ENCODE assay signal across 24 mouse cellular contexts in genomic region chr5:4594562-4594961, GRCm38 (mm10).
DNase-seq lines count a peak whose midpoint lies in the region; ATAC-seq and TF ChIP-seq lines count a peak whose summit lies in the region.
"Had no signal": no experiment of that assay in that cellular context is flagged by ENCODE, and none has a peak within 500 bp of the region (broad histone marks: within the 10 kb centered on the region; RNA-seq: fewer than 3 reads in every experiment).

No protein-coding gene starts in this region.

- no peak overlapping the region for H3K9ac ChIP-seq in liver, adult 2 months (ENCODE audit: low read depth, low read length)
- no peak overlapping the region for H3K9ac ChIP-seq in liver, embryonic 11.5 days (ENCODE audit: low read depth, low read length)
- H3K9ac ChIP-seq in lung, postnatal 0 days (replicated peaks; ENCODE audit: low read depth) = no peak overlapping the region
- no peak overlapping the region for H3K9ac ChIP-seq in midbrain, embryonic 15.5 days
- H3K9ac ChIP-seq: embryonic facial prominence, embryonic 13.5 days; forebrain, embryonic 13.5 days; heart, embryonic 12.5 days; heart, embryonic 15.5 days; hindbrain, embryonic 13.5 days had no signal

- H3K27me3 ChIP-seq in liver, adult 2 months (ENCODE audit: control insufficient read depth, insufficient read depth, low read length) = no peaks in the 10 kb centered on the region
- H3K27me3 ChIP-seq in liver, embryonic 11.5 days (replicated peaks; ENCODE audit: control insufficient read depth, insufficient read depth, low read length) = no peaks in the 10 kb centered on the region
- H3K27me3 ChIP-seq in lung, postnatal 0 days (replicated peaks; ENCODE audit: insufficient read depth, low read length) = no peaks in the 10 kb centered on the region
- no peaks in the 10 kb centered on the region for H3K27me3 ChIP-seq in midbrain, embryonic 15.5 days (replicated peaks)
- H3K27me3 ChIP-seq: embryonic facial prominence, embryonic 13.5 days; forebrain, embryonic 13.5 days; heart, embryonic 12.5 days; heart, embryonic 15.5 days; hindbrain, embryonic 13.5 days had no signal

- 25% methylated on average over 2 of the region's 2 CpGs for WGBS in liver, adult 2 months
- WGBS in liver, embryonic 11.5 days = 79% methylated on average over 2 of the region's 2 CpGs
- 64% methylated on average over 2 of the region's 2 CpGs for WGBS in lung, postnatal 0 days
- 89% methylated on average over 2 of the region's 2 CpGs for WGBS in midbrain, embryonic 15.5 days

- peak; percentile 88 for DNase-seq in liver, adult 2 months (ENCODE audit: extremely low read depth, low read depth, low spot score)
- DNase-seq in liver, embryonic 11.5 days (ENCODE audit: low spot score) = no peak
- DNase-seq in lung, postnatal 0 days (ENCODE audit: low spot score) = no peak
- no peak for DNase-seq in lung, postnatal 14 days
- peak; percentile 65 for DNase-seq in gonadal fat pad, adult 2 months (ENCODE audit: low read depth)
- DNase-seq: cerebellum, adult 11-12 months; cerebellum, adult 8-10 months; cerebellum, postnatal 10 days; cerebellum, postnatal 36 days; gastrocnemius, adult 2 months; gastrocnemius, postnatal 14 days had no signal

- TF ChIP-seq EP300 in lung, postnatal 0 days (IDR thresholded peaks at IDR 0.05) = no peak

- TF ChIP-seq CTCF in liver, adult 2 months (IDR thresholded peaks at IDR 0.05; ENCODE audit: low read depth, low read length) = no peak
- no peak for TF ChIP-seq CTCF in lung, postnatal 0 days (IDR thresholded peaks at IDR 0.05)

- ATAC-seq in liver, embryonic 11.5 days (replicated peaks; ENCODE audit: low FRiP score) = no peak
- peak; percentile 29 for ATAC-seq in lung, postnatal 0 days
- ATAC-seq in midbrain, embryonic 15.5 days (replicated peaks) = no peak
- ATAC-seq: CD4-positive, CD25-positive, alpha-beta regulatory T cell, adult 4 months; forebrain, embryonic 13.5 days; forebrain, embryonic 16.5 days; hindbrain, embryonic 16.5 days had no signal

- no peaks in the 10 kb centered on the region for H3K79me2 ChIP-seq in liver, adult 2 months (ENCODE audit: control insufficient read depth, insufficient read depth, low read length)

- no peak overlapping the region for H3K4me2 ChIP-seq in liver, embryonic 11.5 days
- no peak overlapping the region for H3K4me2 ChIP-seq in lung, postnatal 0 days (replicated peaks; ENCODE audit: low read depth, low read length)
- no peak overlapping the region for H3K4me2 ChIP-seq in midbrain, embryonic 15.5 days
- H3K4me2 ChIP-seq: embryonic facial prominence, embryonic 13.5 days; forebrain, embryonic 13.5 days; heart, embryonic 12.5 days; heart, embryonic 15.5 days; hindbrain, embryonic 13.5 days had no signal

- no peak for TF ChIP-seq POLR2A in liver, adult 2 months (IDR thresholded peaks at IDR 0.05; ENCODE audit: extremely low read depth, insufficient read depth, low read length)

- H3K27ac ChIP-seq in liver, adult 2 months (replicated peaks; ENCODE audit: insufficient read depth, low read depth, low read length) = no peak overlapping the region
- H3K27ac ChIP-seq in liver, embryonic 11.5 days (ENCODE audit: low read depth, low read length) = no peak overlapping the region
- H3K27ac ChIP-seq in lung, postnatal 0 days (ENCODE audit: low read length) = no peak overlapping the region
- H3K27ac ChIP-seq in midbrain, embryonic 15.5 days = no peak overlapping the region
- H3K27ac ChIP-seq: embryonic facial prominence, embryonic 10.5 days; embryonic facial prominence, embryonic 13.5 days; forebrain, embryonic 10.5 days; forebrain, embryonic 13.5 days; gastrocnemius, adult 2 months; heart, embryonic 15.5 days; hindbrain, embryonic 10.5 days; hindbrain, embryonic 13.5 days had no signal

- peaks cover 10% of the 10 kb centered on the region for H3K4me1 ChIP-seq in liver, adult 2 months (ENCODE audit: control insufficient read depth, insufficient read depth, low read length)
- no peaks in the 10 kb centered on the region for H3K4me1 ChIP-seq in liver, embryonic 11.5 days (replicated peaks; ENCODE audit: control insufficient read depth, insufficient read depth, low read length)
- H3K4me1 ChIP-seq in lung, postnatal 0 days (ENCODE audit: insufficient read depth, low read depth, low read length) = no peaks in the 10 kb centered on the region
- no peaks in the 10 kb centered on the region for H3K4me1 ChIP-seq in midbrain, embryonic 15.5 days
- H3K4me1 ChIP-seq: embryonic facial prominence, embryonic 13.5 days; forebrain, embryonic 10.5 days; forebrain, embryonic 13.5 days; heart, embryonic 12.5 days; heart, embryonic 15.5 days; hindbrain, embryonic 10.5 days; hindbrain, embryonic 13.5 days had no signal

- H3K36me3 ChIP-seq in liver, adult 2 months (ENCODE audit: control insufficient read depth, insufficient read depth, low read length) = no peaks in the 10 kb centered on the region
- no peaks in the 10 kb centered on the region for H3K36me3 ChIP-seq in liver, embryonic 11.5 days (ENCODE audit: control insufficient read depth, insufficient read depth, low read length)
- H3K36me3 ChIP-seq in lung, postnatal 0 days (ENCODE audit: insufficient read depth, low read length) = no peaks in the 10 kb centered on the region
- H3K36me3 ChIP-seq in midbrain, embryonic 15.5 days (replicated peaks) = no peaks in the 10 kb centered on the region
- H3K36me3 ChIP-seq: embryonic facial prominence, embryonic 10.5 days; embryonic facial prominence, embryonic 13.5 days; forebrain, embryonic 10.5 days; heart, embryonic 12.5 days; heart, embryonic 15.5 days; hindbrain, embryonic 10.5 days; hindbrain, embryonic 13.5 days had no signal

- no peaks in the 10 kb centered on the region for H3K9me3 ChIP-seq in liver, embryonic 11.5 days (ENCODE audit: control insufficient read depth, low read length)
- H3K9me3 ChIP-seq in lung, postnatal 0 days (ENCODE audit: low read length) = no peaks in the 10 kb centered on the region
- no peaks in the 10 kb centered on the region for H3K9me3 ChIP-seq in midbrain, embryonic 15.5 days
- H3K9me3 ChIP-seq: embryonic facial prominence, embryonic 10.5 days; embryonic facial prominence, embryonic 13.5 days; forebrain, embryonic 10.5 days; forebrain, embryonic 13.5 days; heart, embryonic 12.5 days; heart, embryonic 15.5 days; hindbrain, embryonic 10.5 days; hindbrain, embryonic 13.5 days had no signal

- H3K4me3 ChIP-seq in liver, adult 2 months (ENCODE audit: insufficient read depth, low read depth, low read length) = no peak overlapping the region
- no peak overlapping the region for H3K4me3 ChIP-seq in liver, embryonic 11.5 days (ENCODE audit: low read depth, low read length)
- no peak overlapping the region for H3K4me3 ChIP-seq in lung, postnatal 0 days (ENCODE audit: low read depth, low read length)
- H3K4me3 ChIP-seq in midbrain, embryonic 15.5 days = no peak overlapping the region
- H3K4me3 ChIP-seq: embryonic facial prominence, embryonic 10.5 days; embryonic facial prominence, embryonic 13.5 days; erythroblast, embryonic 14.5 days; forebrain, embryonic 10.5 days; forebrain, embryonic 13.5 days; gastrocnemius, adult 2 months; heart, embryonic 12.5 days; heart, embryonic 15.5 days; hindbrain, embryonic 10.5 days; hindbrain, embryonic 13.5 days had no signal

Comparison
In these comparisons a context has a peak if more than half of its experiments do, and no peak if none do; other contexts are left out.
1. DNase-seq: peak in liver, adult 2 months (single experiment) and gonadal fat pad, adult 2 months (single experiment); none in liver, embryonic 11.5 days (single experiment), lung, postnatal 0 days (single experiment) and lung, postnatal 14 days (single experiment).